Mouse (Mus musculus): ENCODE results near the gene Plin5.

DNA sequence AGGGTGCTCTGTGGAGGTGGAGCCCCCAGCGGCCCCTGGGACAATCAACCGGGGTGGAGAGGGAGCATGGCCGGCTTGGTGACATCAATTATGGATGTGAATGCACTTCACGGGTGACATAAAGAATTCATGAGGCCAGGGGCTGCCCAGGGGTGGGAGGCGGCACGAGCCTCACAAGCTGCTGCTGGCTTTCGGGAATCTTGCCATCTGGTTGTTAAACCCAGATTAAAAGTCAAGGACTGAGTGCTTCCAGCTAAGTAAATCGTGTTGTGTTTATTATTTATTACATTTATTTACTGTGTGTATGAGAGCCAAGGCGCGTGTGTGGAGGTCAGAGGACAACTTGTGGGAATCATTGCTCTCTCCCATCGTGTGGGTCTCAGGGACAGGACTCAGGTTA is 48.3 kb upstream of the Plin5 start:
- no peak for TF ChIP-seq CTCF (IDR thresholded peaks at IDR 0.05; ENCODE audit: low read depth)
- TF ChIP-seq EP300 (IDR thresholded peaks at IDR 0.05; ENCODE audit: low read depth): no peak

Measured in liver, postnatal 0 days (tissue).